Mouse (Mus musculus) kidney, adult 11 months (tissue): ENCODE measurements at regions not wholly inside any gene's neighbourhood (a gene's known extent, or its start where the extent isn't known, plus 50 kb on each side); places are given as distances from the start of the nearest gene placed in this dataset.

Experiments
- DNase-seq: peaks from one replicate; pipeline ENCODE4 v3.0.0; 2022

- DNase-seq: no peak
Observed at GRCm38 (mm10) chr3:144137483-144137882, 67.5 kb downstream of the Lmo4 start.

- DNase-seq: no peak
Observed at GRCm38 (mm10) chr3:144136432-144136831, 68.6 kb downstream of the Lmo4 start.

GRCm38 (mm10) chr3:144135646-144136045 is 69.4 kb downstream of the Lmo4 start:
- DNase-seq: no peak

- no peak for DNase-seq
Observed at GRCm38 (mm10) chr3:144128042-144128441, 77.0 kb downstream of the Lmo4 start.

GRCm38 (mm10) chr3:144124353-144124752 is 80.7 kb downstream of the Lmo4 start:
- DNase-seq: no peak

DNA sequence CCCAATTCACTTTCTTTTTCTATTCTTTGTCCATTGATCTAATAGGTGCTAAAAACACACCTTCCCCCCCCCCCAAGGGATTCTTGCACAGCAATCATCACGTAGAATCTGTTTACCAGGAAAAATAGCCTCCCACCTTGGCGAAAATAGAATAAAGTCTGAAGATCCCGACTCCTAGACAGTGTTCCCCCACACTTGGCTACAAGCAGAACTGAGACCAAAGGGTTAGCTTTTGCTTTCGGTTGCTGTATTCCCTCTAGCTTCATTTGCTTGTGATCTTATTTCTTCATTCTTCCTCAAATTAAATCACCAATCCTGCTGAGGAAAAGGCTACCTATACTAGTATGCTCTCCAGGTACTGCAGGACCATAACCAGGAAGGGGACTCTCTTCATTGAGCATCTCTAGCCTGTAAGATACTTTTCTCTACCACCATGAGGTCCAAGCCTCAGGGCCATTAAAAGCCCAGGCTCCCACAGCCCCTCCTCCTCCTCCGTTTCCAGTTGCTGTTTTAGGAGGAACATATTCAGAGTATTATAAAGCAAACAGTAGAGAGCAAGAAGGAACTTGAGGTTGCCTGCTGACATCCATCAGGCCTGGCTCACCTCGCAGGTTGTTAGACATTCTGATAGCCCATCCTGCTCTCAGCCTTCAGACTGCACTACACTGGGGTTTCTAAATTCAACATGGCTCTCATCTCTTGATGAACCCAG is 81.5 kb downstream of the Lmo4 start:
- no peak for DNase-seq

DNA sequence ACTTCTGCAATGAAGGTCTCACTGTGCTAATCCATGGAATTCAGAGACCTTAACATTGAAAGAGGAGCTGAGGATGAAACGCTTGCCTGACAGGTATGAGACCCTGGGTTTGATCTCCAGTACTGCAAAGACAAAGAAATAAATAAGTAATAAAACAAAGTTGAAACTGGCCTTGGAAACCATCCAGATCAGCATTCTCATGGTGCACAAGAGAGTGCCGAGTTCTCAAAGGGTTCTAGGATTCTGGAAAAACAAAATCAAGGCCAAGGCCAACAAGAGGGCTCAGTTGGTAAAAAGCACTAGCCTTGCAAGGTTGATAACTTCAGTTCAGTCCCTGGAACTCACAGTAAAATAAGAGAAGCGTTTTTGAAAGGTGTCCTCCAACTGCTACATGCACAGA is 85.9 kb downstream of the Lmo4 start:
- no peak for DNase-seq

- no peak for DNase-seq
Observed at GRCm38 (mm10) chr3:144113672-144114645, 91.1 kb downstream of the Lmo4 start.

- DNase-seq: no peak
Observed at GRCm38 (mm10) chr3:144110331-144111080, 94.5 kb downstream of the Lmo4 start.

DNA sequence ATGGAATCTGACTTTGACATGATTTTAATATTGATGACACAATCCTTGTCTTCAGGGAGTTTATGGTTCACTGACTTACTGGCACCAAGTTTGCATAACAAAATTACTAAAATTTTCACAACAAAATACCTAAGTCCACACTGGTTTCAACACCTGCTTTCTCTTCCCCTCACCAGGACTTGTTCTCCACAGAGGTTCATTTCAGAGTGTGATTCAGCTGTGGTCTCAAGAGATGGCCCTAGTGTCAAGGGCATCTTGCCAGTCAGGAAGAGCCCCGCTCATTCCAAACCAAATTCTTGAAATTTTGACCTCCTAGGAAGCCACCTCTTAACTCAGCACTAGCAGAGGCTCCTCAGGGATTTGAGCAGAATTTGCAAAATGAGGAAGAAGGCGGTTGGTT is 95.3 kb downstream of the Lmo4 start:
- DNase-seq: no peak

DNA sequence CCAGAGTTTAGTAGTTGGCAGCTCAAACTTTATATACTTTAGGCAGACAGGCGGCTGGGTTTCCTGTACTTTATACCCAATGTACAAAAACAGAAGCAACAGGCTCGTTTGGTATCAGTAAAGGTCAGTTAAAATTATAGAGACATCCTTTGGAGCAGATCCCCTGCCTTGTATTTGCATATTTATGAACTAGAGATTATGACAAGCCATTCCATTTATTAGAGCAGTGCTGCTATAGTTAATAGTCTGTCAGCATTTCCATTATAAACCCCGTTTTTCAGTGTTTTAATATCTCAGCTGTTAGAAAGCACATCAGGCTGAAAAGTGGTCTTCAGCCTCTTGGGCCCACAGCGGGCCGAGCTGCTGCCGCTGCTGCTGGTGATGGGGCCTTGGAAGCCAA is 96.7 kb downstream of the Lmo4 start:
- DNase-seq: no peak

- DNase-seq: no peak
Observed at GRCm38 (mm10) chr3:144107664-144108063, 97.4 kb downstream of the Lmo4 start.

DNA sequence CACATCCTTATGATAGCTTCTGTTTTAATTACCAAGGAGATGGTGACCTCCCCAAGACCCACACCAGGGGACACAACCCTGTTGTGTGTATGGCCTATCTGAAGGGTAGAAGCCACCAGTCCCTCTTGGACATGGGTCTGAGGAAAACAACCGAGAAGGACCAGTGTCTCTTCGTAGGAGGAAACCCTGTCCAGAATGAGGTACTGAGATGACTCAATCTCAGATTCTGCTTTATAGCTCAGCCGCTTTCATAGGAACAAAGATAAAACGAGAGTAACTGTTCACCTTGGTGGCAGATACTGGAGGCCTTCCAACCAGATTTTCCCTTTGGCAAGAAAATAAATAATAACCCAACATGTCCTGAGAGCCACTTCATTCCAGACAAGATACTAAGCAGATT is 100.7 kb downstream of the Lmo4 start:
- DNase-seq: no peak

- DNase-seq: no peak
Observed at GRCm38 (mm10) chr3:144099444-144099843, 105.6 kb downstream of the Lmo4 start.

GRCm38 (mm10) chr3:144098762-144099161 is 106.3 kb downstream of the Lmo4 start:
- no peak for DNase-seq

- no peak for DNase-seq
Observed at GRCm38 (mm10) chr3:144091231-144091630, 113.8 kb downstream of the Lmo4 start.

GRCm38 (mm10) chr3:144089790-144090256 is 115.2 kb downstream of the Lmo4 start:
- no peak for DNase-seq

DNA sequence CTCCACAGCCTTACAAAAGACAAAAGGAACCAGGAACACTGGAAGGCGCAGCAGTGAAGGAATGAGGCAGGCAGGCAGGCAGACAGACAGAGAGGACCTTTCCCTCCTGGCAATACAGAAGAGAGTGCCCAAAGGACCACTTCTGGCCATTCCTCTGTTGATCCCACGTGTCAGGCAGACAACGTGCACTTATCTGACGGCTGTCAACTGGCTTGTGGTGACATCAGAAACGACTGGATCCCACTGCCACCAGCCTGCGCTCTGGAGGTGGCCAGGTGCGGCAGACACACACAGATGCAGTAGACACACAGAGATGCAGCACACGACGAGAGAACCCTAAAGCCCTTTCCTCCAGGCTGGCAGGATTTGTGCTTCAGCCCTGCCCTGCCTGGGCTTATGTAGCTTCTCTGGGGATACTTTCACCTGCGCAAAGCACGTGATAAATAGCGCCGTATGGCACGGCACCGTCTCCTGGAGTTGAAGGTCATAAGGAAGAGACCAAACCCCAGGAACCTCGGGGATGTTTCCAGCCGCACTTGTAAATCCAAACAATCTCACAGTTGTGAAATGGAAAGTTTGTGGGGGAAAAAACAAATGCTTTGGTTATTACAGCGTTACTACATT is 116.6 kb downstream of the Lmo4 start:
- no peak for DNase-seq

- no peak for DNase-seq
Observed at GRCm38 (mm10) chr3:144087771-144088170, 117.2 kb downstream of the Lmo4 start.

- no peak for DNase-seq
Observed at GRCm38 (mm10) chr3:144086176-144086575, 118.8 kb downstream of the Lmo4 start.

GRCm38 (mm10) chr3:144079960-144080359 is 125.1 kb downstream of the Lmo4 start:
- DNase-seq: no peak

DNA sequence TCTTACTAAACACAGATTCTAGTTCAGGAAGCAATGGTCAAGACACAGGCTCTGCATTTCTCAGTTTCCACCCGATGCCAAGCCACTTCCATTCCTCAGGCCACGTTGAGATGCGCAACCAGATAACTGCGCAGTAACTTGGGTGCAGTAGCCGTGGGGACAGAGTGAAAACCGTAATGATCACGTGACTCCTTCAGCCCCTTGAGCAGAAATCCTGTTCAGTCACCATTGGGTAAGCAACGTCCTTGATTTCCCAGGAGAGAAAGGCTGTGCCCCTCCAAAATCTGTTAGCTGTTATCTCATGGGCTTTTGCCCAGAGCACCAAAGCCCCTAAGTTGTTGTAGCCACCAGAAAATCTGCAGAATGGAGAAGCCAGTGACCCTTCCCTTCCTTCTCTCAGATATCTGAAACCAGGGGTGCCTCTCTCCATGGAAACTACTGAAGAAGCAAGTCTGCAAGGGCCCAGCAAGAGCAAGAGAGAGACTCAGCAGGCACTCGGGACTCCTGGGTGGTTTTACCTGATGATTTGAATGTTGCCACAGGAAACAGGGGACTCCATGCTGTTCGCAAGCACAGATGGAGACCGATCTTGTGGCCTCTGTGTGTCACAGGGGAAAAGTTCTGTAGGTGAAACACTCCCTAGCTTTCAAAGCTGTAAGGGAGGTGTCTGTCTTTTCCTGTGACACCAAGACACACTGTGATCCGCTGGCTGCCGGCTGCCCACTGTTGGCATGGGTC is 126.7 kb downstream of the Lmo4 start:
- no peak for DNase-seq
